Comparison of ENCODE assay signal across 8 mouse cellular contexts in the genomic region with DNA sequence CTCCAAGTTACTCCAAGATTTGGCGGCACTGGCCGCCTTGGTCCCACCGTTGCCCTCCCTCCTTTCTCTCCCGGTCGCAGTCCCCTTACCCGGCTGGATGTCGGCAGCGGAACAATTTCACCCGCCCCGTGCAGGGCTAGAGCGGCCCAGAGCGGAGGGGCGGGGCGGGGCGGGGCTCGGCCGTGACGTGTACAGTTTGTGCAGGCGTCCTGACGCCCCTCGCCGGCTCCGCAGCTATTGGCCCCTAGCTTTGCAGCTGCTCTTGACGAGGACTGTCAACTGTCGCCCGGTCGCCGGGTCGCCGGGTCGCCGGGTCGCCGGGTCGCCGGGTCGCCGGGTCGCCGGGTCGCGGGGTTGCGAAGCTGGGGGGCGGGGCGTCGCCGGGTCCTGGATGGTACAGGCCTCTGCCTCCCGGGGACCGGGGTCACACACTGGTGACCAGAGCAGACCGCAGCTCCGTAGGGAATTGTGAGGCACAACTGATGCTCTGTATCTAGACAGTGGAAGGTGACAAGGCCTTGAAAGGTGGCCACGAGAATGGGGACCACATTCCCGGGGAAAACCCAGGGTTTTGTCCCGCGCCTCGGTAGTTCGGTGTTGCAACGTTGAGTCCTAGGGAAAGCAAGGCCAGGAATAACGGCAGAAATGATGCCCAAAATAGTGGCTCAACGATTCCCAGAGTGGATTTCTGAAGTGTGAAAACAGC. TPM values are rescaled to one million over a fixed set of nuclear protein-coding genes. Genes with fewer than 3 reads are reported as not detected.
DNase-seq lines count a peak whose midpoint lies in the region; ATAC-seq and TF ChIP-seq lines count a peak whose summit lies in the region.

TSS of gene Suox (minus strand) at position 311 of the 706 bp plus-strand sequence.

- DNase-seq in CD8-positive naive resting alpha-beta T cell, adult 2 months (ENCODE audit: low read depth in 2 of 2, low spot score in 2 of 2), result peak; percentile 58 to 70
- peak; percentile 63 for DNase-seq in c-Kit-positive CD71-positive TER-119-negative erythroid progenitor cells, embryonic 14.5 days (ENCODE audit: low read depth)
- DNase-seq in kidney, postnatal 36 days, result peak; percentile 86 to 92
- peak; percentile 70 for DNase-seq in liver, embryonic 14.5 days (ENCODE audit: low read depth in 3 of 3, low spot score in 3 of 3)
- peak; percentile 93 for DNase-seq in neural tube, embryonic 10.5 days (ENCODE audit: extremely low spot score, low spot score)

- peaks cover 6% of the 10 kb centered on the region; the same call in 1 of the 2 replicates for H3K36me3 ChIP-seq in forebrain, embryonic 12.5 days (replicated peaks)
- H3K36me3 ChIP-seq in heart, embryonic 16.5 days (ENCODE audit: control insufficient read depth, insufficient read depth), result 0 out of 2 replicates have a peak, but pooled peaks cover 3% of the 10 kb centered on the region
- H3K36me3 ChIP-seq in liver, embryonic 14.5 days (replicated peaks; ENCODE audit: control insufficient read depth, insufficient read depth, low read depth), result no peaks in the 10 kb centered on the region
- no peaks in the 10 kb centered on the region for H3K36me3 ChIP-seq in stomach, embryonic 15.5 days

- peaks cover 13% of the 10 kb centered on the region for H3K4me1 ChIP-seq in forebrain, embryonic 12.5 days
- H3K4me1 ChIP-seq in heart, embryonic 16.5 days (ENCODE audit: control insufficient read depth, insufficient read depth, low read length), result peaks cover 8% of the 10 kb centered on the region
- peaks cover 1 to 13% of the 10 kb centered on the region in 2 experiments for H3K4me1 ChIP-seq in liver, embryonic 14.5 days (replicated peaks; ENCODE audit: control insufficient read depth in 2 of 2, insufficient read depth in 2 of 2, low read length in 1 of 2)
- peaks cover 8% of the 10 kb centered on the region for H3K4me1 ChIP-seq in stomach, embryonic 15.5 days

- peak within 1 kb of the TSS; percentile 98 for H3K4me2 ChIP-seq in forebrain, embryonic 12.5 days
- H3K4me2 ChIP-seq in heart, embryonic 16.5 days (ENCODE audit: low read depth, low read length), result peak within 1 kb of the TSS; percentile 77
- peak within 1 kb of the TSS; percentile 92 for H3K4me2 ChIP-seq in liver, embryonic 14.5 days (ENCODE audit: low read depth)
- peak within 1 kb of the TSS; percentile 81 for H3K4me2 ChIP-seq in stomach, embryonic 15.5 days

- 1% methylated on average over 59 of the region's 60 CpGs for WGBS in forebrain, embryonic 12.5 days
- WGBS in heart, embryonic 16.5 days, result under 1% methylated on average over 58 of the region's 60 CpGs
- under 1% methylated on average over 60 of the region's 60 CpGs for WGBS in liver, embryonic 14.5 days (ENCODE audit: insufficient replicate concordance)
- WGBS in stomach, embryonic 15.5 days, result under 1% methylated on average over 59 of the region's 60 CpGs

- no peak for TF ChIP-seq CTCF in liver, embryonic 14.5 days (IDR thresholded peaks at IDR 0.05; ENCODE audit: low read depth)

- TF ChIP-seq EP300 in liver, embryonic 14.5 days (IDR thresholded peaks at IDR 0.05; ENCODE audit: low read depth), result no peak

- peak within 1 kb of the TSS; percentile 69; the same call in 1 of the 2 replicates for H3K27ac ChIP-seq in forebrain, embryonic 12.5 days
- H3K27ac ChIP-seq in heart, embryonic 16.5 days (ENCODE audit: low read length), result peak within 1 kb of the TSS; percentile 67
- peak within 1 kb of the TSS; percentile 65 for H3K27ac ChIP-seq in liver, embryonic 14.5 days
- peak within 1 kb of the TSS; percentile 40 for H3K27ac ChIP-seq in stomach, embryonic 15.5 days

- H3K9me3 ChIP-seq in forebrain, embryonic 12.5 days, result no peaks in the 10 kb centered on the region
- no peaks in the 10 kb centered on the region for H3K9me3 ChIP-seq in heart, embryonic 16.5 days (replicated peaks; ENCODE audit: control insufficient read depth, low read length)
- H3K9me3 ChIP-seq in liver, embryonic 14.5 days (ENCODE audit: control insufficient read depth, low read length), result no peaks in the 10 kb centered on the region
- H3K9me3 ChIP-seq in stomach, embryonic 15.5 days, result no peaks in the 10 kb centered on the region

- peak within 1 kb of the TSS; percentile 74 for H3K9ac ChIP-seq in forebrain, embryonic 12.5 days
- peak within 1 kb of the TSS; percentile 79 for H3K9ac ChIP-seq in heart, embryonic 16.5 days (ENCODE audit: low read length)
- H3K9ac ChIP-seq in liver, embryonic 14.5 days (replicated peaks), result peak within 1 kb of the TSS; percentile 68
- peak within 1 kb of the TSS; percentile 17 for H3K9ac ChIP-seq in stomach, embryonic 15.5 days

- peak; percentile 93 for ATAC-seq in forebrain, embryonic 12.5 days (ENCODE audit: low FRiP score)
- ATAC-seq in heart, embryonic 16.5 days (replicated peaks; ENCODE audit: extremely low read depth, insufficient read depth, low FRiP score), result peak; percentile 94
- peak; percentile 93 for ATAC-seq in liver, embryonic 14.5 days (ENCODE audit: insufficient read depth)
- ATAC-seq in stomach, embryonic 15.5 days (ENCODE audit: insufficient read depth, low FRiP score, low read depth), result peak; percentile 92

- peak within 1 kb of the TSS; percentile 79 for H3K4me3 ChIP-seq in forebrain, embryonic 12.5 days (replicated peaks)
- H3K4me3 ChIP-seq in heart, embryonic 16.5 days (ENCODE audit: low read length), result peak within 1 kb of the TSS; percentile 85
- H3K4me3 ChIP-seq in liver, embryonic 14.5 days (ENCODE audit: insufficient read depth in 1 of 2, low read depth in 2 of 2, low read length in 2 of 2), result peak within 1 kb of the TSS; percentile 73 to 90
- peak within 1 kb of the TSS; percentile 69 for H3K4me3 ChIP-seq in stomach, embryonic 15.5 days (replicated peaks)

- peaks cover 12% of the 10 kb centered on the region for H3K27me3 ChIP-seq in forebrain, embryonic 12.5 days
- no peaks in the 10 kb centered on the region for H3K27me3 ChIP-seq in heart, embryonic 16.5 days (ENCODE audit: control insufficient read depth, insufficient read depth, low read length)
- H3K27me3 ChIP-seq in liver, embryonic 14.5 days (ENCODE audit: control insufficient read depth, insufficient read depth, low read length), result peaks cover 6% of the 10 kb centered on the region
- H3K27me3 ChIP-seq in stomach, embryonic 15.5 days (replicated peaks), result no peaks in the 10 kb centered on the region

RNA-seq across cellular contexts. Expression of gene Suox, which starts in this region (rescaled TPM):
- 10.4 and 10.7 TPM in 2 replicates for polyA plus RNA-seq in forebrain, embryonic 12.5 days (2016; fragmentation: Nextera tagmentation; extraction: Ambion mirVana)
- 15.0 and 15.3 TPM in 2 replicates for polyA plus RNA-seq in heart, embryonic 16.5 days (2015; fragmentation: Nextera tagmentation; extraction: Ambion mirVana)
- 8.1 and 8.6 TPM in 2 replicates for polyA plus RNA-seq in liver, embryonic 14.5 days (2012; rRNA removed)
- polyA plus RNA-seq in liver, embryonic 14.5 days (2014; fragmentation: Nextera tagmentation; extraction: Ambion mirVana), result 7.6 and 9.9 TPM in 2 replicates
- 14.4 and 16.2 TPM in 2 replicates for polyA plus RNA-seq in stomach, embryonic 15.5 days (2015; fragmentation: Nextera tagmentation; extraction: Ambion mirVana)

Comparison
In these comparisons a context has a peak if more than half of its experiments do, and no peak if none do; other contexts are left out.
1. Peak in every context shown above with its lines: DNase-seq, ATAC-seq, H3K4me3 ChIP-seq and H3K27ac ChIP-seq.
2. H3K9ac ChIP-seq: peak in every context shown above with its lines; median percentile 79 in heart, embryonic 16.5 days; 74 in forebrain, embryonic 12.5 days; 68 in liver, embryonic 14.5 days; 17 in stomach, embryonic 15.5 days.